Mouse (Mus musculus): ENCODE measurements around the gene Sumo2.
"Not testable (repeated sequence)": the region's sequence is repeated elsewhere in the genome, so short reads cannot be mapped to it uniquely, and the experiment has no call there.

Sumo2 gene

DNA sequence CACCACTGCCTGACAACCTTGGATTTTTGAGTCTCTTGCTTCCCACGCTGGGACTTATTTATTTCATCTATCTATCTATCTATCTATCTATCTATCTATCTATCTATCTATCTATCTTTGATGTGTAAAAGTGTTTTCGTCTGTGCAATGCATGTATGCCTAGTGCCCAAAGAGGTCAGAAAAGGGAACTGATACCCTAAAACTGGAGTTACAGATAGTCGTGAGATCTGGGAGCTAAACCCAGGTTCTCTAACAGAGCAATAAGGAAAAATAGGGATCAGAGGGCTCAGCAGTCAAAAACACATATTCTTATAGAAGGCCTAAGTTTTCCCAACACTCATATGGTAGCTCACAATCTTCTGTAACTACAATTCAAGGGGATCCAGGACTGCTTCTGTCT lies 16.5 kb downstream of the Sumo2 start:
- no peak for DNase-seq (ENCODE audit: low spot score in 2 of 2)

- DNase-seq (ENCODE audit: low spot score in 2 of 2), result no peak
Measured at GRCm38 (mm10) chr11:115518693-115519092, 17.4 kb downstream of the Sumo2 start.

GRCm38 (mm10) chr11:115516942-115517341 lies 19.1 kb downstream of the Sumo2 start:
- DNase-seq (ENCODE audit: low spot score in 2 of 2), result no peak

DNA sequence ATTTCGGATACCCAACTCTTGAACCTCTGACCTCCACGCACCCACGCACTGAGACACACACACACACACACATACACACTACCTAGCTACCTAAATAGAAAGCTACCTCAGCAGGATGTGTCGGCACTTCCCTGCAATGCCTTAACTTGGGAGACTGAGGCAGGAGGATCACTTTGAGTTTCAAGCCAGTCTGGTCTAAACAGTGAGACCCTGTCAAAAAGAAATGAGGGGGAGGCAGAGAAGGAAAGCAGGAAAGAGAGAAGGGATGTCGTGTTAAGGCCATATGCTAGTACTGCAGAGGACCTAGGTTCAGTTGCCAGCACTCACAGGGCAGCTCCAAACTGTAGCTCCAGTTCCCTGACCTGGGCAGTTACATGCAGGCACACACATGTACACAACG lies 21.1 kb downstream of the Sumo2 start:
- no peak for DNase-seq (ENCODE audit: low spot score in 2 of 2)

GRCm38 (mm10) chr11:115514238-115514663 lies 21.8 kb downstream of the Sumo2 start, which contains the start of gene Jpt1:
TSS of gene Jpt1 (minus strand) at chr11:115514387.
- peak; percentile 99 to 100 for DNase-seq (ENCODE audit: low spot score in 2 of 2)

DNA sequence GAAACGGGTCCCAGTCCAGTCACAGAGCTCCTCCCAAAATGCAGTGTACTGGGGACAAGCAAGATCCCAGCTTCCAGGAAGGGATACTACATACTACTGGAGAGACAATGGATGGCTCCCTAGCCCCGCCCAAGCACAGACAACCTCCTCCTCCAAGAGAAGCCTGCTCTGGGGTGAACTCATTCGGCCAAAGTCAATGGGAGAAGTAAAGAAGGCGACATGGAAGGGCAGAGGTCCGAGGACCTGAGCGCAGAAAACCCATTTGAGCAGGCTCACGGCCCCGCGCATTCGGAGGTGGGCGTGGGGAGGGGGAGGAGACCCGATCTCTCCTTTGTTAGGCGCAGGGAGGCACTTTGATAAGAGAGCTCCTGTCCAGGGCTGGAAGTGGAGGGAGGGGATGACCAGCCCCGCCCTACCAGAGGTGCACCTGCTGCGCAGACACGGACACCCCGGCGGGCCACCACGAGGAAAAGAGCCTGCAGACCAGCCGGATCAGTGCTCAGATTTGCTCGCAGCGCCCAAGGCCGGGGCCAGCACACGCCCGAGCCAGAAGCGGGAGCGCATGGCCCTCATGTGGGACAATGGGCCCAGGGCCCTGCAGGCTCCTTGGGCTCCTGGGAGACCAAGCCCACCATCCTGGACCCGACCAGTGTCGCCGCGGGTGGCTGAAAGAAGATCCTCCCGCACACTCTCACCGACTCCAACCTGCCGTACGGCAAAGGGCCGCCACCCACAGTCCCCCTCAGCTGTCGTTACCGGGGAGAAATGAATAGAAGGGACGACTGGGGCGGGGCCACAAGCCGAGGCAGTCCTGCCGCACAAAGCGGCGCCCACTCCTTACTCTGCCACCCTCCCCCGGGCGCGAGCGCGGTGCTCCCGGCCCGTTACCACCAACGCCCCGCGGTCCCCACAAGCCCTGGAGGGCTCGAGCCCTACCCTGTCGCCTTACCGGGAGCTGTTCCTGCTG lies 22.5 kb downstream of the Sumo2 start:
- peak; percentile 48 to 57 for DNase-seq (ENCODE audit: low spot score in 2 of 2)

- DNase-seq (ENCODE audit: low spot score in 2 of 2), result peak; percentile 60 to 75
Measured at GRCm38 (mm10) chr11:115512407-115513183, 23.5 kb downstream of the Sumo2 start.

DNA sequence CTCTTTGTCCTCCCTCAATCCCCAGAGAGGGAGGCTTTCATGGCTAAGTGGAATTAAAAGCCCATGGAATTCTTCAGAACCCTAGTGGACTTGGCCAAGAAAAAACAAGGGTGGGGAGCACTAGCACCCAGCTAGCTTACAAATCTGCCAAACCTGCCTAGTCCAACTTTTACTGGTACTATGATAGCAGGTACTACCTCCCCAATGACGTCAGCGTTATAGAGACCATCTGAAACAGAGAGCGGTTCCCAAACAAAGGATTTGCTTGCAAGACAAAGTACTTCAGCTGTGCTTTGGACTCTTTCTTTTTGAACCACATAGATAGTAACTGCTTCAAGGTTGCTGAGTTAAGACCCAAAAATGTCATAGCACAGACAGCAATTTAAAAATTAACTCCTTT lies 24.1 kb downstream of the Sumo2 start:
- DNase-seq (ENCODE audit: low spot score in 2 of 2), result no peak

- DNase-seq (ENCODE audit: low spot score in 2 of 2), result no peak
Measured at GRCm38 (mm10) chr11:115511121-115511520, 25.0 kb downstream of the Sumo2 start.

GRCm38 (mm10) chr11:115510507-115510888 lies 25.6 kb downstream of the Sumo2 start:
- DNase-seq (ENCODE audit: low spot score in 2 of 2), result no peak

DNA sequence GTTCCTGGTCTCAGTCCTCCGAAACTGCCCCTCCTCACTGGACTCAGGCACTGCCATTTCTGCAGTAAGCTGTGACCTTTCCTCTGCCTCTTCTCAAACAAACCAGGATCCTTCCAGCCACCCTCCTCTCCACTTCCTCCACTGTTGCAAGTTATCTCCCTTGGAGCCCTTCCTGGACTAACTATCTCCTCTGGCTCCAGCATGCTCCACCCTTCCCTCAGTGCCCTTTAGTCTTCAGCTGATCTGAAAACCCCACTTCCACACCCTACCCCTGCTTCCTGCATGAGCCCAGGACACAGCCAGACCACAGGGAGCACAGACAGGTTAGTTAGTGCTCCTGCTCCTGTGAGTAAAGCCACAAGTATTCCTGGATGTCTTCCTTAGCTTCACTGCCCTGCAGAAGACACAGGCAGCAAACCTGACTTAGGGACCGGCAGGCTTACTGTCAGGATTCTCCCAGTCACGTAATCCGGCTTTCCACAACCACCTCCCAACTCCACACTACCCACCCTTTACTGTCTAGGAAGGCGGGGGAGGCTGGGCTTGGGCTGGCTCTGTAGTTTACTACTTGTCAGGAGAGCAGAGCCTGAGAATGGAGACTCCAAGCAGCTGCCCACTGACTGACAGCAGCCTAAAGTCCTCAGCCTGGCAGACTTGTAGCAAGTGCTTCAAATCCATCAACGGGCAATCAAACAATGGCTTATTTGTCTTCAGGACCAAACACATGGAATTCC lies 26.1 kb downstream of the Sumo2 start:
- DNase-seq (ENCODE audit: low spot score in 2 of 2), result no peak

- DNase-seq (ENCODE audit: low spot score in 2 of 2), result no peak
Measured at GRCm38 (mm10) chr11:115508061-115508460, 28.0 kb downstream of the Sumo2 start.

DNA sequence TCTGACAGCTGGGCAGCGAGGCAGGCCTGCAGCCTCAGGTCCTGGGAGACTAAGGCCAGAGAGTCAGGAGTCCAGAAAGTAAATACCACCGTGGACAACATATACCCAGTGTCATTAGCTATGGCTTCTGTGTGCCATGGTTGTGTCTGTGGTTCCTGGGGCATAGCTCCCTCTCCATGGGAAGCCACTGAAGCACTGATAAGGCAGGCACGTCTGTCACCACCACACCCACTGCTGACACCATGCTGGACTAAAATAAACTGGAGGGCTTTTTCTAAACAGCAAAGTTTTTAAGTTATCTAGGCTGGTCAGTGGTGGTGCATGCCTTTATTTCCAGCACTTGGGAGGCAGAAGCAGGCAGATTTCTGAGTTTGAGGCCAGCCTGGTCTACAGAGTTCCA lies 29.5 kb downstream of the Sumo2 start:
- no peak for DNase-seq (ENCODE audit: low spot score in 2 of 2)

- DNase-seq (ENCODE audit: low spot score in 2 of 2), result no peak
Measured at GRCm38 (mm10) chr11:115502636-115503035, 33.4 kb downstream of the Sumo2 start.

DNA sequence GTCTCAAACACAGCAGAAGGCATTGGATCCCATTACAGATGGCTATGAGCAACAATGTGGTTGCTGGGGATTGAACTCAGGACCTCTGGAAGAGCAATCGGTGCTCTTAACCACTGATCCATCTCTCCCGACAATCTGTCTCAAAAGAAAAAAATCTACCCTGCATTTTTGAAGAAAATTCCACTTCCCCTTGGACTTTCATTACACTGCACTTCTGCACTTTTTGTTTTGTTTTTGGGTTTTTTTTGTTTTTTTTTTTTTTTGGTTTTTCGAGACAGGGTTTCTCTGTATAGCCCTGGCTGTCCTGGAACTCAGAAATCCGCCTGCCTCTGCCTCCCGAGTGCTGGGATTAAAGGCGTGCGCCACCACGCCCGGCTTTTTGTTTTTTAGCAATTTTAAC lies 39.5 kb downstream of the Sumo2 start:
- DNase-seq (ENCODE audit: low spot score in 2 of 2), result not testable (repeated sequence)

DNA sequence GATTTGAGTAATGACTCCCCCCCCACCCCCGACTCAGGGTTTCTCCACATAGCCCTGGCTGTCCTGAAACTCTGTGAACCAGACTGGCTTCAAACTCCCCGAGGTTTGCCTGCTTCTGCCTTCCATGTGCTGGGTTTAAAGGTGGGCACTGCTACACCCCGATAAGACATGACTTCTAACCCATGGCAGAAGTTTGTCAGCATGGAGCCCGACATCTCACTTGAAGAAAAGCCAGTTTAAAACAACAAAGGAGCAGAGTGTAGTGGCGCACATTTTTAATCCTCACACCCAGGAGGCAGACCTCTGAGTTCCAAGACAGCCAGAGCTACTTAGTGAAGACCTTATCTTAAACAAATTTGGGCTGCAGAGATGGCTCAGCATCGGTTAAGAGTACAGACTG lies 43.7 kb downstream of the Sumo2 start:
- DNase-seq (ENCODE audit: low spot score in 2 of 2), result no peak

GRCm38 (mm10) chr11:115491356-115492083 lies 44.6 kb downstream of the Sumo2 start, which contains the start of gene Nt5c:
TSS of gene Nt5c (minus strand) at chr11:115491862.
- DNase-seq (ENCODE audit: low spot score in 2 of 2), result peak; percentile 74 to 82

DNA sequence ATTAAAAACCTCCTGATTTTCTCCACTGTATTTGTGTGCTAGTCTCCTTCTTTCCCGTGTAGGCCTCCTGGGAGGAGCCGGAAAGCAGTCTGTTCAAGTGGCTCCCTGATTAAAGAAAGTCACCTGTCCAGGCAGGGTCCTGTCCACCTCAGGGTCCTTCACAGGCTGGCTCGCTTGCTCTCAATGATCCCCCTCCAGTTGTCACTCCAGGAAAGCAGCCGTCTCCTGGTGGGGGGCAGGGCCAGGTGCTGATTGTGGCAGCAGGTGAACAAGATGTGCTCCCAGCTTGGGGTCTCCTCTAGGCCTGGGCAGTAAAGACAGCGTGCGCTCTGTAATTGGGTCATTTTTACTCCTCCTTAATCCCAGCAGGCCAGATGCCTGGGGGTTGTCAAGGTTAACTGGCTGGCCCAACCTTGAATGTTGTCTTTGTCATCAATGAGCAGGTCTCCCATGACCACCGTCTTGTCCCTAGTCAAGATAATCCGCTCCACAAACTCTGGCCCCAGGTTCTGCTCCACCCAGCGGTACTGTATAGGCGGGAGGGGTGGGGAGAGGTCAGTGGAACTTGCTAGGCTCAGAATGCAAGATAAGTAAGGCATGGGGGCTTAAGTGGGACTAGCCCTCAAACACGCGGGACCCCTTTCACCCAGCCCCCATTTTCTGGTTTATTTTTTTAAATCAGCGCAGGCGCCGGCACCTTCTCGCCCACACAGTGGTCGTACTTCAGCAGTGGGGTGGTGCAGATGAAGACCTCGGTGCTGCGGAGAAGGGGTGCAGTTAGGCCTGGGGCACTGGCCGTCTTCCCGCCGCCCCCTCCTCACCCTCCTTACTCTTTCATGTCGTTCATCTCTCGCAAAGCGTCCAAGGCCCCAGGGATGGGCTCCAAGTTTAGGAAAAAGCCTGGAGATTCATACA lies 45.4 kb downstream of the Sumo2 start:
- no peak for DNase-seq (ENCODE audit: low spot score in 2 of 2)

- DNase-seq (ENCODE audit: low spot score in 2 of 2), result no peak
Measured at GRCm38 (mm10) chr11:115488551-115489104, 47.4 kb downstream of the Sumo2 start.

GRCm38 (mm10) chr11:115485155-115485554 lies 50.9 kb downstream of the Sumo2 start:
- DNase-seq (ENCODE audit: low spot score in 2 of 2), result no peak
